Mouse (Mus musculus): ENCODE data around the gene Atp1b4. TPM values are rescaled to one million over a fixed set of nuclear protein-coding genes. Genes with fewer than 3 reads are reported as not detected.

Gene Atp1b4
- not detected in 2 replicates for polyA plus RNA-seq (2012; rRNA removed)

GRCm38 (mm10) chrX:38315884-38316283, at the start of gene Atp1b4:
Atp1b4 (plus strand) TSS chrX:38316184.

Other genes starting within 250 kb of the Atp1b4 start
- gene Rhox10, start 249.7 kb upstream of the Atp1b4 start, polyA plus RNA-seq (2012; rRNA removed) = not detected in 2 replicates
- gene Rhox11, start 231.0 kb upstream of the Atp1b4 start, polyA plus RNA-seq (2012; rRNA removed) = not detected in 2 replicates
- not detected in 2 replicates for gene Rhox12, start 205.3 kb upstream of the Atp1b4 start, polyA plus RNA-seq (2012; rRNA removed)
- gene Rhox13, start 195.0 kb upstream of the Atp1b4 start, polyA plus RNA-seq (2012; rRNA removed) = not detected in 2 replicates
- 1.5 and 2.0 TPM in 2 replicates for gene Zbtb33, start 126.4 kb upstream of the Atp1b4 start, polyA plus RNA-seq (2012; rRNA removed)
- gene Tmem255a, start 63.7 kb upstream of the Atp1b4 start, polyA plus RNA-seq (2012; rRNA removed) = 0.27 and 0.30 TPM in 2 replicates
- gene Lamp2, start 140.3 kb downstream of the Atp1b4 start, polyA plus RNA-seq (2012; rRNA removed) = 22.4 and 27.3 TPM in 2 replicates

All from colon, adult 2 months (tissue).